Mouse (Mus musculus): ENCODE measurements at regions not wholly inside any gene's neighbourhood (a gene's known extent, or its start where the extent isn't known, plus 50 kb on each side); places are given as distances from the start of the nearest gene placed in this dataset.

DNA sequence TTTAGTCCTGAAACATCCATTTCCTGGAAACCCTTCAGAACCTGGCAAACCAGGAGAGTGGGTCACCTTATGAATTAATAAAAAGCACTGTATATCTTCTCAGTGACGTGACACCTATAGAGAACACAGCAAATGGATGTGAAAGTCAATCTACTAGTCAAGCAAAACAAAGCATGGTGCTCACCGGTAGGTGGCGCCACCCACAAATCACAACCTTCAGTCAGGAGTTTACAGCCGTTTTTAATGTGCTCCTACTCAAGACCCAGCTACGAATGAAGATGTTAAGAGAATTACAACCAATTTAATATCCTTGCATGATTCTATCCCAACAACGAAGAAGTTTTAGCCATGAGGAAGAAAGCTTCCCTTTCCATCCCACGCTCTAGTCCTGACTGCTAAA, 136.6 kb upstream of the Map3k7 start:
- no peak for TF ChIP-seq CTCF (IDR thresholded peaks at IDR 0.05; ENCODE audit: control insufficient read depth, insufficient read depth, insufficient read length)
- no peak for TF ChIP-seq USF1 (IDR thresholded peaks at IDR 0.05; ENCODE audit: low read depth)
- TF ChIP-seq MYOG (IDR thresholded peaks at IDR 0.05; ENCODE audit: control insufficient read depth, extremely low read depth, insufficient read length) = no peak

All from C2C12 (cell line).